Mouse (Mus musculus) hindbrain, embryonic 12.5 days (tissue): ENCODE measurements around the gene Cmtm4. TPM values are rescaled to one million over a fixed set of nuclear protein-coding genes. Genes with fewer than 3 reads are reported as not detected.

ENCODE experiments used
- ATAC-seq: fragments of 200-750 bp; cut with Nextera tagmentation; 2 replicates; pipeline ENCODE4 v1.8.0; 2017; ENCODE audit warnings: moderate TSS enrichment; ENCODE audit not compliant: low FRiP score
- H3K27ac ChIP-seq: fragments of 300-500 bp; sonication (generic); 2 replicates; pipeline ENCODE4 v1.5.1; 2016; ENCODE audit warnings: mild to moderate bottlenecking
- H3K27me3 ChIP-seq: fragments of 300-500 bp; sonication (generic); 2 replicates; pipeline ENCODE4 v1.6.1; 2016; ENCODE audit warnings: mild to moderate bottlenecking
- H3K36me3 ChIP-seq: fragments of 300-500 bp; sonication (generic); 2 replicates; pipeline ENCODE4 v1.6.1; 2016; ENCODE audit warnings: mild to moderate bottlenecking
- H3K4me1 ChIP-seq: fragments of 300-500 bp; sonication (generic); 2 replicates; pipeline ENCODE4 v1.6.1; 2016
- H3K4me2 ChIP-seq: fragments of 300-500 bp; sonication (generic); replicated peaks from 2 replicates; pipeline ENCODE4 v1.6.1; 2016; ENCODE audit warnings: mild to moderate bottlenecking
- H3K4me3 ChIP-seq: fragments of 300-500 bp; sonication (generic); 2 replicates; pipeline ENCODE4 v1.5.1; 2016; ENCODE audit warnings: mild to moderate bottlenecking
- H3K9ac ChIP-seq: fragments of 300-500 bp; sonication (generic); 2 replicates; pipeline ENCODE4 v1.6.1; 2016; ENCODE audit warnings: mild to moderate bottlenecking, moderate library complexity
- H3K9me3 ChIP-seq: fragments of 300-500 bp; sonication (generic); replicated peaks from 2 replicates; pipeline ENCODE4 v1.6.1; 2016; ENCODE audit warnings: mild to moderate bottlenecking
- WGBS: fragments of 180-500 bp; shearing (Covaris S2); methylation state at CpG from one replicate; pipeline ENCODE4 v1.1.7; 2016; 5-methylcytosine and 5-hydroxymethylcytosine counted together
- polyA plus RNA-seq: library from polyadenylated mRNA; unstranded; fragments of >200 nt; fragmentation: Nextera tagmentation; extraction: Ambion mirVana; gene quantifications from 2 replicates; pipeline ENCODE4 v1.2.1, GENCODE M21; 2016

Gene Cmtm4
- polyA plus RNA-seq, 1 experiment from 2014 or later, result 2.4 TPM

GRCm38 (mm10) chr8:104408328-104409110 is 12.9 kb upstream of the Cmtm4 start:
- no peak overlapping the region for H3K9ac ChIP-seq
- H3K36me3 ChIP-seq, result no peaks in the 10 kb centered on the region
- no peaks in the 10 kb centered on the region for H3K4me1 ChIP-seq
- H3K27me3 ChIP-seq, result no peaks in the 10 kb centered on the region
- H3K27ac ChIP-seq, result no peak overlapping the region
- H3K4me3 ChIP-seq, result no peak overlapping the region
- no peak overlapping the region for H3K4me2 ChIP-seq
- no peak for ATAC-seq
- 87% methylated on average over 7 of the region's 7 CpGs for WGBS
- H3K9me3 ChIP-seq, result peaks cover 3% of the 10 kb centered on the region; the same call in 1 of the 2 replicates

DNA sequence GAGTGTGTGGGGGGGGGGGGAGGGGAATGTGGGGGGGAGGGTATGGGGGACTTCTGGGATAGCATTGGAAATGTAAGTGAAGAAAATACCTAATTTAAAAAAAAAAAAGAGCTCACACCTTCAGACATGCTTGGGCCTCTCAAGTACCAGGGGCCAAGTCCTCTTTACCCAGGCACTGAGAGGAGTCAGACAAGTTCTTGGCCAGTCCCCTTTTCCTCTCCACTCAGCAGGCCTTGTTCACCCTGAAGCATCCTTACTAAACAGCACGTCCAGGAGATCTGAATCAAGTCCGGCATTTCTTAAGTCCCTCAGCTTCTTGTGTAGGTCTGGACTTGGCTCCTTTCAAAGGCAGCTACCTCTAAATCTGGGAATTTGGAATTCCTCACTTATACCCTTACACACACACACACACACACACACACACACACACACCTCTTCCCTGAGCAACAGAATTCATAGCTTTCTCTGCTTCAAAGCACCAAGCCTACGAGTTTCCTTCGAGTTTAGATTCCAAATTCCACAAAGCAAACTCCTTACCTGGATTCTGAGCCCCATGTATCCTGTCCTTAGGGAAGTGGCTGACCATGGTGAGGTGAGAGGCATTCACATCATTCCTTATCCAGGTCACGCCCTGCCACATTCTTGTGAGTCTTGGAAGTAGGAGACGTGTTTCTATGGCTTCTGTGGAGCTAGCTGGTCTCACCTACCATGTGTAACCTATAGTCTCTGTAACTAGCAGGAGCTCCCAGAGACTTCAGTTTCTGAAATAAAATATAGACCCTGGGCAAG is 10.9 kb upstream of the Cmtm4 start:
- H3K4me3 ChIP-seq, result no peak overlapping the region
- H3K9me3 ChIP-seq, result peaks cover 4% of the 10 kb centered on the region; the same call in 1 of the 2 replicates
- no peak for ATAC-seq
- H3K27ac ChIP-seq, result no peak overlapping the region
- H3K36me3 ChIP-seq, result no peaks in the 10 kb centered on the region
- H3K4me1 ChIP-seq, result no peaks in the 10 kb centered on the region
- no peak overlapping the region for H3K9ac ChIP-seq
- no peak overlapping the region for H3K4me2 ChIP-seq
- no peaks in the 10 kb centered on the region for H3K27me3 ChIP-seq
- 76% methylated on average over 6 of the region's 6 CpGs for WGBS

DNA sequence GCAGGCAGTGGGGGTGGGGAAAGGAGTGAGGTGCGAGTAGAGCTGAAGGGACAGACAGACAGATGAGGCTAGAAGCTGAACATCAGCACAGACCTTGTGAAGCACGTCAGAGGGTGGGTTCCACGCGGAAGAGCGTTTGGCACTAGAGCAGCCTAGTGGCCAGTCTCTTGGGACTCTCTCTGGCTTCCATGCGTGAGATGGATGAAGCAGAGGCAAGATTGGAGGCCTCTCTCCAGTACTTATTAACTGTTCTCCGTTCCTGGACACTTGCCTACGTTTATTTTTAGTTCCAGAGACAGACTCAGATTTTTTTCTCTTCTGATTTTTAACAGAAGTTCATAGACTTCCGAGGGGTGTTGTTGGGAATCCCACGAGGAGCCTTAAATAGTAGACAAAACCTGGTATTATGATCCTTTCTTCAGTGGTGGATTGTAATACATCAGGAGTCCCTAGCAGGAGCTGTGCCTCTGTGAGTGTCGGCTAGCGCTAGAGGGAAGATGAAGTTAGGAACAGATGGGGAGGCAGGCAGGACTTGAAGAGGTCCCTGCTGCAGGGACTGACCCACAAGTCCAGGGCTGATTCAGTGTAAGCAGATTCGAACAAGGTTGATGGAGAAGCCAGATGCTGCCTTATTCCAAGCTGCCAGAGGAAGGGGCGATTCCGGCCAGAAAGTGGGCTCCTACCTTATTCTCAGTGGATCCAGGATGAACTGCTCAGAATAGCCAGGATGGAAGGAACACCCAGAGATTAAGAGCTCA is 10.0 kb upstream of the Cmtm4 start:
- no peaks in the 10 kb centered on the region for H3K27me3 ChIP-seq
- no peak overlapping the region for H3K4me3 ChIP-seq
- H3K4me2 ChIP-seq, result no peak overlapping the region
- no peak overlapping the region for H3K27ac ChIP-seq
- ATAC-seq, result no peak
- no peaks in the 10 kb centered on the region for H3K4me1 ChIP-seq
- H3K9ac ChIP-seq, result no peak overlapping the region
- H3K9me3 ChIP-seq, result peaks cover 4% of the 10 kb centered on the region; the same call in 1 of the 2 replicates
- no peaks in the 10 kb centered on the region for H3K36me3 ChIP-seq
- 74% methylated on average over 15 of the region's 15 CpGs for WGBS

- no peaks in the 10 kb centered on the region for H3K4me1 ChIP-seq
- peaks cover 4% of the 10 kb centered on the region; the same call in 1 of the 2 replicates for H3K9me3 ChIP-seq
- H3K4me2 ChIP-seq, result no peak overlapping the region
- H3K4me3 ChIP-seq, result no peak overlapping the region
- H3K9ac ChIP-seq, result no peak overlapping the region
- no peaks in the 10 kb centered on the region for H3K27me3 ChIP-seq
- WGBS, result 82% methylated on average over 3 of the region's 3 CpGs
- no peak for ATAC-seq
- no peaks in the 10 kb centered on the region for H3K36me3 ChIP-seq
- H3K27ac ChIP-seq, result no peak overlapping the region
Observed at GRCm38 (mm10) chr8:104403596-104403995, 8.0 kb upstream of the Cmtm4 start.

- Histone ChIP-seq H3K4me3 (peak overlapping the region; percentile 68), H3K9me3 (no peaks in the 10 kb centered on the region), H3K27me3 (no peaks in the 10 kb centered on the region), H3K9ac (peak overlapping the region; percentile 82), H3K27ac (peak overlapping the region; percentile 74), H3K4me1 (peaks cover 16% of the 10 kb centered on the region), H3K4me2 (peak overlapping the region; percentile 91), H3K36me3 (no peaks in the 10 kb centered on the region)
- WGBS, result under 1% methylated on average over 57 of the region's 82 CpGs
- ATAC-seq, result peak; percentile 89
Observed at GRCm38 (mm10) chr8:104394801-104395702, 555 bp downstream of the Cmtm4 start.

GRCm38 (mm10) chr8:104393767-104394166 is 1.8 kb downstream of the Cmtm4 start:
- H3K4me2 ChIP-seq, result no peak overlapping the region; the same call in 1 of the 2 replicates
- no peak for ATAC-seq
- no peaks in the 10 kb centered on the region for H3K36me3 ChIP-seq
- WGBS, result 93% methylated on average over 6 of the region's 6 CpGs
- no peak overlapping the region for H3K27ac ChIP-seq
- no peaks in the 10 kb centered on the region for H3K27me3 ChIP-seq
- no peaks in the 10 kb centered on the region for H3K9me3 ChIP-seq
- H3K4me3 ChIP-seq, result no peak overlapping the region
- peaks cover 16% of the 10 kb centered on the region for H3K4me1 ChIP-seq
- H3K9ac ChIP-seq, result no peak overlapping the region

DNA sequence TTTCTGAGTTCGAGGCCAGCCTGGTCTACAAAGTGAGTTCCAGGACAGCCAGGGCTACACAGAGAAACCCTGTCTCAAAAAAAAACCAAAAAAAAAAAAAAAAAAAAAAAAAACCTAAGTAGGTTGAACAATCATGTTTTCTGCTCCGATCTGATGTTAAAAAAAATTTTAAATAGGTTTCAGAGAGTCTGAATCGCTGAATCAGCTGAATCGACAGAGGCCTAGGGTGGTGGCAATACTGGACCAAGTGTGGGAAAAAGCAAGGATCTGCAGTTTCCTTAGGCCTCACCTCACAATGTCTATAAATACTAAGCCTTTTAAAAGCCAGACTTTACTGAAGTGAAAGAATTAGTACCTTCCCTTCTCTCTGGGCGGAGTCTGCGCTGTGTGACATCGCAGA is 2.5 kb downstream of the Cmtm4 start:
- ATAC-seq, result no peak
- H3K4me2 ChIP-seq, result no peak overlapping the region
- WGBS, result 95% methylated on average over 7 of the region's 7 CpGs
- H3K4me3 ChIP-seq, result no peak overlapping the region
- no peak overlapping the region for H3K9ac ChIP-seq
- peaks cover 16% of the 10 kb centered on the region for H3K4me1 ChIP-seq
- H3K27ac ChIP-seq, result no peak overlapping the region
- no peaks in the 10 kb centered on the region for H3K27me3 ChIP-seq
- H3K36me3 ChIP-seq, result no peaks in the 10 kb centered on the region
- no peaks in the 10 kb centered on the region for H3K9me3 ChIP-seq

DNA sequence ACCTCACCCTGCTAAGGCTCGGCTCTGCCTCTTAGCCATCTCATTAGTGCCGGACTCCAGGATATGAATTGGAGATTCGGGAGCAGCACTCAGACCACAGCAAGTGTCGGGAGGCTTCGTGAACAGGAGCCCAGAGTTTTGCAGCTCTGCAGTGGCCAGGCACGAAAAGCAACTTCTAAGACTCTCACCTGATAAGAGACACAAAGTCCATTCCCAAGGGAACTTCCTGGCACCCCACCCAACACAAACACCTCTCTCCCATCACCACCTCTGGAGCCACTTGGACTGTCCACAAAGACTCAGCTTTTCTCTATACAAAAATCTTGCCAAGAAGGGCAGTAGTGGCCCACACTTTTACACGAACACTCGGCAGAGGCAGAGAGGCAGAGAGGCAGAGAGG is 5.4 kb downstream of the Cmtm4 start:
- H3K27ac ChIP-seq, result no peak overlapping the region
- no peaks in the 10 kb centered on the region for H3K36me3 ChIP-seq
- H3K9ac ChIP-seq, result no peak overlapping the region
- no peak for ATAC-seq
- no peaks in the 10 kb centered on the region for H3K27me3 ChIP-seq
- peaks cover 35% of the 10 kb centered on the region for H3K4me1 ChIP-seq
- H3K9me3 ChIP-seq, result no peaks in the 10 kb centered on the region
- WGBS, result 84% methylated on average over 8 of the region's 8 CpGs
- H3K4me2 ChIP-seq, result no peak overlapping the region
- no peak overlapping the region for H3K4me3 ChIP-seq

- Histone ChIP-seq H3K36me3 (no peaks in the 10 kb centered on the region), H3K9me3 (no peaks in the 10 kb centered on the region), H3K4me2 (no peak overlapping the region), H3K4me1 (peaks cover 27% of the 10 kb centered on the region), H3K9ac (no peak overlapping the region), H3K27ac (no peak overlapping the region), H3K27me3 (no peaks in the 10 kb centered on the region), H3K4me3 (no peak overlapping the region)
- WGBS, result 83% methylated on average over 2 of the region's 2 CpGs
- no peak for ATAC-seq
Observed at GRCm38 (mm10) chr8:104387980-104388379, 7.6 kb downstream of the Cmtm4 start.

GRCm38 (mm10) chr8:104387501-104387900 is 8.1 kb downstream of the Cmtm4 start:
- Histone ChIP-seq H3K36me3 (no peaks in the 10 kb centered on the region), H3K27ac (no peak overlapping the region), H3K4me1 (peaks cover 31% of the 10 kb centered on the region), H3K9ac (no peak overlapping the region), H3K9me3 (no peaks in the 10 kb centered on the region), H3K4me2 (no peak overlapping the region), H3K4me3 (no peak overlapping the region), H3K27me3 (no peaks in the 10 kb centered on the region)
- 54% methylated on average over 7 of the region's 7 CpGs for WGBS
- ATAC-seq, result no peak

DNA sequence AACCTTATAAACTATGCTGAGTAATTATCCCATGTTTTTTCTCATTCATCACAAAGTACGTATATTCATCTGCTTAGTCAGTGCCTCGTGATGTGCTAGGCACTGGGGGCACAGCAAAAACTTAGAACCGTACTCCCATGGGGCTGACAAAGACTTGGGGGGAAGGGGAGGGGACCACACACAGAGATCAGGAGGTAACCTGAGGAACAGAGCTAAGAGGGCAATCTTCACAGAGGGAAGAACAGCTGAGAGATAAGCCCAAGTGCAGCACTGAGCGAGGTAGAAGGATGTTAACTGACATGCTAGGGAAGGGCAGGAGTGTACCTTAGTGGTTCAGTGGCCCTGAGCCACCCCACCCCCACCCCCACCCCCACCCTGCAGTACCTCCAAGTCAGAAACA is 8.9 kb downstream of the Cmtm4 start:
- no peak overlapping the region for H3K4me2 ChIP-seq
- 24% methylated on average over 4 of the region's 4 CpGs for WGBS
- H3K4me3 ChIP-seq, result no peak overlapping the region
- no peak overlapping the region for H3K27ac ChIP-seq
- no peaks in the 10 kb centered on the region for H3K36me3 ChIP-seq
- H3K27me3 ChIP-seq, result no peaks in the 10 kb centered on the region
- H3K4me1 ChIP-seq, result peaks cover 34% of the 10 kb centered on the region
- no peak overlapping the region for H3K9ac ChIP-seq
- ATAC-seq, result no peak
- no peaks in the 10 kb centered on the region for H3K9me3 ChIP-seq
